Mouse (Mus musculus) brain, embryonic 14.5 days (tissue): ENCODE results near the gene Ccdc159. TPM values are rescaled to one million over a fixed set of nuclear protein-coding genes. Genes with fewer than 3 reads are reported as not detected.

Source experiments
- DNase-seq: peaks from one replicate; pipeline ENCODE4 v3.0.0-alpha.2; 2011; ENCODE audit warnings: low read depth
- CTCF ChIP-seq: fragments of 200-500 bp; IDR thresholded peaks from 2 replicates; pipeline ENCODE4 v1.5.1; 2012; ENCODE audit warnings: inconsistent platforms, mild to moderate bottlenecking, moderate library complexity, borderline replicate concordance; ENCODE audit not compliant: insufficient read depth, insufficient read length; ENCODE audit errors: extremely low read depth
- POLR2A ChIP-seq: fragments of 200-500 bp; IDR thresholded peaks from 2 replicates; pipeline ENCODE4 v1.6.1; 2012; ENCODE audit warnings: mild to moderate bottlenecking, inconsistent platforms, borderline replicate concordance; ENCODE audit not compliant: poor library complexity, insufficient read depth, insufficient read length, severe bottlenecking; ENCODE audit errors: extremely low read depth
- polyA plus RNA-seq: library from polyadenylated mRNA; depleted of rRNA; stranded (reverse); fragments of >200 nt; gene quantifications from 2 replicates; pipeline ENCODE4 v1.2.3, GENCODE M21; 2012

Gene Ccdc159
- polyA plus RNA-seq, 1 experiment = 16.1 TPM

- TF ChIP-seq CTCF (no peak), POLR2A (no peak)
- no peak for DNase-seq
Observed at GRCm38 (mm10) chr9:21935466-21936131, 8.3 kb downstream of the Ccdc159 start.

- DNase-seq = peak; percentile 99
- no peak; the same call in 1 of the 2 replicates for TF ChIP-seq POLR2A
- TF ChIP-seq CTCF = no peak
Observed at GRCm38 (mm10) chr9:21936692-21937570, 9.7 kb downstream of the Ccdc159 start, which contains the start of gene Plppr2. Plppr2 (plus strand) TSS chr9:21937033.

GRCm38 (mm10) chr9:21937711-21938175 lies 10.5 kb downstream of the Ccdc159 start:
- TF ChIP-seq POLR2A (no peak), CTCF (no peak)
- no peak for DNase-seq

- TF ChIP-seq POLR2A = no peak
- no peak for TF ChIP-seq CTCF
- no peak for DNase-seq
Observed at GRCm38 (mm10) chr9:21938234-21938855, 11.1 kb downstream of the Ccdc159 start.

- TF ChIP-seq CTCF (no peak), POLR2A (no peak)
- DNase-seq = no peak
Observed at GRCm38 (mm10) chr9:21943046-21943445, 15.8 kb downstream of the Ccdc159 start.

GRCm38 (mm10) chr9:21943638-21944037 lies 16.4 kb downstream of the Ccdc159 start:
- TF ChIP-seq POLR2A (no peak), CTCF (no peak)
- DNase-seq = no peak

GRCm38 (mm10) chr9:21944267-21944666 lies 17.0 kb downstream of the Ccdc159 start:
- no peak for TF ChIP-seq POLR2A
- no peak for TF ChIP-seq CTCF
- no peak for DNase-seq

GRCm38 (mm10) chr9:21947540-21948130 lies 20.4 kb downstream of the Ccdc159 start:
- no peak for DNase-seq
- TF ChIP-seq CTCF = no peak
- no peak for TF ChIP-seq POLR2A

- DNase-seq = no peak
- TF ChIP-seq CTCF (no peak), POLR2A (no peak)
Observed at GRCm38 (mm10) chr9:21948146-21948545, 20.9 kb downstream of the Ccdc159 start.

GRCm38 (mm10) chr9:21948790-21949189 lies 21.5 kb downstream of the Ccdc159 start:
- DNase-seq = no peak
- TF ChIP-seq CTCF (no peak), POLR2A (no peak)

GRCm38 (mm10) chr9:21950322-21950721 lies 23.1 kb downstream of the Ccdc159 start:
- DNase-seq = no peak
- TF ChIP-seq POLR2A (no peak), CTCF (peak; percentile 37; the same call in 1 of the 2 replicates)
